10 mouse cellular contexts compared by ENCODE assay signal in genomic region chr12:111535762-111536161, GRCm38 (mm10). TPM values are rescaled to one million over a fixed set of nuclear protein-coding genes. Genes with fewer than 3 reads are reported as not detected.
DNase-seq lines count a peak whose midpoint lies in the region; ATAC-seq and TF ChIP-seq lines count a peak whose summit lies in the region.
"Had no signal": no experiment of that assay in that cellular context is flagged by ENCODE, and none has a peak within 500 bp of the region (broad histone marks: within the 10 kb centered on the region; RNA-seq: fewer than 3 reads in every experiment).

No protein-coding gene starts in this region.

- H3K4me2 ChIP-seq in intestine, embryonic 14.5 days (ENCODE audit: low read length): no peak overlapping the region
- H3K4me2 ChIP-seq in intestine, embryonic 15.5 days (replicated peaks): no peak overlapping the region
- H3K4me2 ChIP-seq in intestine, postnatal 0 days (replicated peaks; ENCODE audit: low read depth): peak overlapping the region; percentile 14; the same call in 1 of the 2 replicates

- 0 out of 2 replicates have a peak overlapping the region, but pooled peaks have one; percentile 22 for H3K27ac ChIP-seq in intestine, embryonic 14.5 days (ENCODE audit: low read depth)
- H3K27ac ChIP-seq in intestine, embryonic 15.5 days: no peak overlapping the region
- H3K27ac ChIP-seq in MEL (ENCODE audit: control insufficient read depth, low read depth, low read length): no peak overlapping the region; the same call in 1 of the 2 replicates
- 0 out of 2 replicates have a peak overlapping the region, but pooled peaks have one; percentile 37 for H3K27ac ChIP-seq in intestine, postnatal 0 days (ENCODE audit: low read depth, low read length)

- no peak overlapping the region for H3K9ac ChIP-seq in intestine, embryonic 14.5 days (ENCODE audit: low read length)
- no peak overlapping the region for H3K9ac ChIP-seq in intestine, embryonic 15.5 days
- H3K9ac ChIP-seq in MEL (ENCODE audit: control insufficient read depth, low read depth, low read length, poor library complexity, severe bottlenecking): peak overlapping the region; percentile 4; the same call in 1 of the 2 replicates
- H3K9ac ChIP-seq in intestine, postnatal 0 days (ENCODE audit: low read depth, low read length): no peak overlapping the region

- TF ChIP-seq POLR2A in MEL (IDR thresholded peaks at IDR 0.05; ENCODE audit: control insufficient read depth in 1 of 2, insufficient read depth in 1 of 2, low read depth in 1 of 2, low read length in 2 of 2, poor library complexity in 1 of 2): no peak

- intact Hi-C loops in left cerebral cortex, postnatal 14 days (cut with DNase I): loop anchor here (5.0 kb wide), 1 partner anchor 112 kb away; no protein-coding TSS in a partner anchor

- WGBS in intestine, embryonic 14.5 days: 84% methylated on average over 5 of the region's 5 CpGs
- WGBS in intestine, embryonic 15.5 days: 78% methylated on average over 5 of the region's 5 CpGs
- WGBS in intestine, postnatal 0 days: 49% methylated on average over 5 of the region's 5 CpGs

- H3K27me3 ChIP-seq in intestine, embryonic 14.5 days (replicated peaks; ENCODE audit: control insufficient read depth, insufficient read depth, low read length): no peaks in the 10 kb centered on the region
- H3K27me3 ChIP-seq in intestine, embryonic 15.5 days (replicated peaks): no peaks in the 10 kb centered on the region
- no peaks in the 10 kb centered on the region for H3K27me3 ChIP-seq in MEL (ENCODE audit: control insufficient read depth in 1 of 2, insufficient read depth in 2 of 2, low read length in 2 of 2)
- no peaks in the 10 kb centered on the region for H3K27me3 ChIP-seq in intestine, postnatal 0 days (replicated peaks; ENCODE audit: control insufficient read depth, insufficient read depth, low read length)

- peaks cover 20% of the 10 kb centered on the region for H3K4me1 ChIP-seq in intestine, embryonic 14.5 days (replicated peaks; ENCODE audit: control insufficient read depth, insufficient read depth, low read length)
- peaks cover 25% of the 10 kb centered on the region for H3K4me1 ChIP-seq in intestine, embryonic 15.5 days (replicated peaks)
- H3K4me1 ChIP-seq in MEL (ENCODE audit: control insufficient read depth in 1 of 2, insufficient read depth in 2 of 2, low read length in 2 of 2): peaks cover 20 to 27% of the 10 kb centered on the region in 2 experiments
- H3K4me1 ChIP-seq in intestine, postnatal 0 days (replicated peaks; ENCODE audit: control insufficient read depth, insufficient read depth, low read length): 0 out of 2 replicates have a peak, but pooled peaks cover 9% of the 10 kb centered on the region

- no peak for DNase-seq in intestine, embryonic 14.5 days (ENCODE audit: low spot score)
- DNase-seq in MEL (ENCODE audit: low read depth, low spot score): no peak
- peak; percentile 13 for DNase-seq in naive thymus-derived CD4-positive, alpha-beta T cell, adult 2 months (ENCODE audit: low read depth)
- no peak for DNase-seq in left cerebral cortex, postnatal 14 days (ENCODE audit: low spot score in 2 of 2)
- no peak for DNase-seq in spleen, adult 18-20 months
- DNase-seq: gastrocnemius, postnatal 25 days; kidney, adult 8-10 months had no signal

- H3K36me3 ChIP-seq in intestine, embryonic 14.5 days (ENCODE audit: control insufficient read depth, insufficient read depth, low read length): peaks cover 16% of the 10 kb centered on the region
- peaks cover 9% of the 10 kb centered on the region for H3K36me3 ChIP-seq in intestine, embryonic 15.5 days
- peaks cover 17 to 29% of the 10 kb centered on the region in 2 experiments for H3K36me3 ChIP-seq in MEL (ENCODE audit: control insufficient read depth in 1 of 2, insufficient read depth in 2 of 2, low read length in 2 of 2)
- peaks cover 15% of the 10 kb centered on the region for H3K36me3 ChIP-seq in intestine, postnatal 0 days (ENCODE audit: control insufficient read depth, insufficient read depth)

- ATAC-seq in intestine, embryonic 14.5 days (replicated peaks; ENCODE audit: low FRiP score, low TSS enrichment, low read depth): no peak
- ATAC-seq in intestine, embryonic 15.5 days: no peak
- ATAC-seq in intestine, postnatal 0 days: no peak
- ATAC-seq: forebrain, embryonic 14.5 days had no signal

- no peak for TF ChIP-seq RAD21 in MEL (IDR thresholded peaks at IDR 0.05; ENCODE audit: low read depth, low read length)

- no peak overlapping the region for H3K4me3 ChIP-seq in intestine, embryonic 14.5 days (ENCODE audit: low read depth, low read length)
- H3K4me3 ChIP-seq in intestine, embryonic 15.5 days (replicated peaks): no peak overlapping the region
- H3K4me3 ChIP-seq in MEL (ENCODE audit: control insufficient read depth in 1 of 2, insufficient read depth in 1 of 2, low read depth in 2 of 2, low read length in 2 of 2): peak overlapping the region; percentile 2 to 22; a peak in 2 of 4 replicates
- no peak overlapping the region for H3K4me3 ChIP-seq in intestine, postnatal 0 days (ENCODE audit: low read depth, low read length)

- H3K9me3 ChIP-seq in intestine, embryonic 14.5 days (ENCODE audit: control insufficient read depth, low read length): no peaks in the 10 kb centered on the region
- no peaks in the 10 kb centered on the region for H3K9me3 ChIP-seq in intestine, embryonic 15.5 days
- H3K9me3 ChIP-seq in MEL (replicated peaks; ENCODE audit: insufficient read depth, low read length): no peaks in the 10 kb centered on the region
- H3K9me3 ChIP-seq in intestine, postnatal 0 days (ENCODE audit: control insufficient read depth): no peaks in the 10 kb centered on the region

- TF ChIP-seq CTCF in MEL (IDR thresholded peaks at IDR 0.05 in 2 of 3, conservative IDR thresholded peaks at IDR 0.05 in 1 of 3; ENCODE audit: control insufficient read depth in 1 of 3, insufficient read depth in 1 of 3, low read depth in 2 of 3, low read length in 3 of 3, poor library complexity in 1 of 3, severe bottlenecking in 1 of 3): no peak
- no peak for TF ChIP-seq CTCF in intestine, postnatal 0 days (IDR thresholded peaks at IDR 0.05; ENCODE audit: low read depth)

- peaks cover 28% of the 10 kb centered on the region for H3K79me2 ChIP-seq in MEL (ENCODE audit: control insufficient read depth, insufficient read depth, low read length, poor library complexity)

- no peak for TF ChIP-seq EP300 in MEL (IDR thresholded peaks at IDR 0.05; ENCODE audit: low read depth in 1 of 2, low read length in 2 of 2)

TF ChIP-seq in MEL, 35 proteins besides CTCF, POLR2A, EP300 and RAD21:
- TF ChIP-seq SIN3A (IDR thresholded peaks at IDR 0.05; ENCODE audit: low read length) (0 out of 2 replicates have a peak, but pooled peaks have one; percentile 10), TBP (IDR thresholded peaks at IDR 0.05; ENCODE audit: low read depth, low read length) (no peak)

RNA-seq across cellular contexts. Expression of gene Eif5, which starts 2.1 kb away (rescaled TPM):
- 505 and 521 TPM in 2 replicates for polyA plus RNA-seq in intestine, embryonic 14.5 days (2014; fragmentation: Nextera tagmentation; extraction: Ambion mirVana)
- polyA plus RNA-seq in intestine, embryonic 15.5 days (2015; fragmentation: Nextera tagmentation; extraction: Ambion mirVana): 574 and 692 TPM in 2 replicates
- 183 and 201 TPM in 2 replicates for total RNA-seq in MEL (2012; rRNA removed)
- 100 to 1,000 TPM; 276 to 330 TPM for polyA plus RNA-seq in MEL (2012; ENCODE audit: insufficient read depth in 1 of 2, insufficient read length in 2 of 2, low read depth in 1 of 2, low replicate concordance in 2 of 2, missing spikeins in 1 of 2)
- 632 and 663 TPM in 2 replicates for polyA plus RNA-seq in intestine, postnatal 0 days (2015; fragmentation: Nextera tagmentation; extraction: Ambion mirVana)
- total RNA-seq in left cerebral cortex, postnatal 14 days (2021): 100 to 1,000 TPM; 237 to 261 TPM

RNA-seq across cellular contexts. Expression of gene Mark3, which starts 38.6 kb away (rescaled TPM):
- polyA plus RNA-seq in intestine, embryonic 14.5 days (2014; fragmentation: Nextera tagmentation; extraction: Ambion mirVana): 49.4 and 49.6 TPM in 2 replicates
- polyA plus RNA-seq in intestine, embryonic 15.5 days (2015; fragmentation: Nextera tagmentation; extraction: Ambion mirVana): 22.4 and 30.5 TPM in 2 replicates
- 60.2 and 71.6 TPM in 2 replicates for total RNA-seq in MEL (2012; rRNA removed)
- 10 to 100 TPM in 1 of 2 experiments, not detected in 1; 43.9 TPM for polyA plus RNA-seq in MEL (2012; ENCODE audit: insufficient read depth in 1 of 2, insufficient read length in 2 of 2, low read depth in 1 of 2, low replicate concordance in 2 of 2, missing spikeins in 1 of 2)
- polyA plus RNA-seq in intestine, postnatal 0 days (2015; fragmentation: Nextera tagmentation; extraction: Ambion mirVana): 24.7 and 25.5 TPM in 2 replicates
- total RNA-seq in left cerebral cortex, postnatal 14 days (2021): 100 to 1,000 TPM; 122 to 125 TPM

RNA-seq across cellular contexts. Expression of gene Gm266, which starts 50.1 kb away (rescaled TPM):
- polyA plus RNA-seq in intestine, embryonic 14.5 days (2014; fragmentation: Nextera tagmentation; extraction: Ambion mirVana): 27.5 and 33.8 TPM in 2 replicates
- 17.7 and 19.9 TPM in 2 replicates for polyA plus RNA-seq in intestine, embryonic 15.5 days (2015; fragmentation: Nextera tagmentation; extraction: Ambion mirVana)
- not detected in 2 replicates for total RNA-seq in MEL (2012; rRNA removed)
- polyA plus RNA-seq in MEL (2012; ENCODE audit: insufficient read depth in 1 of 2, insufficient read length in 2 of 2, low read depth in 1 of 2, low replicate concordance in 2 of 2, missing spikeins in 1 of 2): not detected
- polyA plus RNA-seq in intestine, postnatal 0 days (2015; fragmentation: Nextera tagmentation; extraction: Ambion mirVana): 7.3 and 8.6 TPM in 2 replicates
- 1 to 10 TPM; 4.0 to 6.6 TPM for total RNA-seq in left cerebral cortex, postnatal 14 days (2021)

Comparison
In these comparisons a context has a peak if more than half of its experiments do, and no peak if none do; other contexts are left out.
1. H3K27ac ChIP-seq: peak in intestine, embryonic 14.5 days (single experiment) and intestine, postnatal 0 days (single experiment); none in intestine, embryonic 15.5 days (single experiment) and MEL (single experiment).
2. H3K4me3 ChIP-seq: peak in MEL (2 of 2); none in intestine, embryonic 14.5 days (single experiment), intestine, embryonic 15.5 days (single experiment) and intestine, postnatal 0 days (single experiment).